Mouse (Mus musculus): ENCODE measurements around the gene Krt25.

DNA sequence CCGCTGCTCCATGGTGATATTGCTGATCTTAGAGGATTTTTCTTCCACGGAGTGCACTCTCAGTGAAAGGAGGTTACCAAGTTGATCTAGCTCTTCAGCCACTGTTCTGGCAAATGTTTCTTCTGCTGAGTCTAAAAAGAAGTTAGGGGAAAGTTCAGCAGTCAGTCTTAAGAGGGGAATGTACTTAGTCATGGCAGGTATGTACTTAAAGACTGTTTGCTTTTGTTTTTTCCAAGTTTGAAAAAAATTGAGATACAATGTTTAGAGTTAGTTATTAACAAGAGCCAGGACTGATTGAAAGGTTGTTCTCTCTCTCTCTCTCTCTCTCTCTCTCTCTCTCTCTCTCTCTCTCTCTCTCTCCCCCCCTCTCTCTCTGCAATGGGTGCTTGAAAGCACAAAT is 6.9 kb upstream of the Krt25 start:
- TF ChIP-seq CTCF (conservative IDR thresholded peaks at IDR 0.05; ENCODE audit: low read length) (no peak), NANOG (IDR thresholded peaks at IDR 0.05; ENCODE audit: borderline replicate concordance, low read length) (no peak), POU5F1 (IDR thresholded peaks at IDR 0.05; ENCODE audit: borderline replicate concordance, low read length) (no peak)

Data from E14TG2a.4 (cell line).